Mouse (Mus musculus): ENCODE measurements around the gene Adamts17. TPM values are rescaled to one million over a fixed set of nuclear protein-coding genes. Genes with fewer than 3 reads are reported as not detected.

The Adamts17 gene
- polyA plus RNA-seq, 1 experiment, result 4.2 TPM

- Histone ChIP-seq H3K4me3 (ENCODE audit: insufficient read depth, low read length) (no peak overlapping the region), H3K4me1 (ENCODE audit: control insufficient read depth, insufficient read depth, low read length) (no peaks in the 10 kb centered on the region), H3K27ac (ENCODE audit: insufficient read depth, low read length) (no peak overlapping the region)
- TF ChIP-seq CTCF (IDR thresholded peaks at IDR 0.05; ENCODE audit: extremely low read depth, insufficient read depth, low read length), result no peak
- no peak for TF ChIP-seq POLR2A (IDR thresholded peaks at IDR 0.05; ENCODE audit: extremely low read depth, insufficient read depth, low read length)
These were observed 131.4 kb downstream of the Adamts17 start for GRCm38 (mm10) chr7:66970974-66971373.

DNA sequence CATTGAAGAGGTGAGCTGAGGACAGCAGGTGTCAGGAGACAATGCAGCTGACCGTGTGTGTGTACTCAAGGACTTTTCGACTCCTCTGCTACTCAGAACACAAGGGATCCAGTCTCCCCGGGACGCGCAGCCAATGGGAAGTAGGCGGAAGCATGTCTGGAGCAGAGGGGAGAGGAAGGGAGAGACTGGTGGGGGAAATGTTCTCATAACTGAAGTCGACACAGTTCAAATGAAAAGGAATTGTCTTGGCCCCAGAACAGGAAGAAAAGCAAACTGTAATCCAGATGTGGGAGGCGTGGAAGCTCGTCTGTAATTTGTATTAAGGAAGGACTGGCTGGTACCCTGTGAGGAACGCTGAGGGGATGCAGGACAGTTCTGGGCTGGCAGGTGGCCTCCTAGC, 135.3 kb downstream of the Adamts17 start:
- H3K27ac ChIP-seq (ENCODE audit: insufficient read depth, low read length), result no peak overlapping the region
- no peak for TF ChIP-seq POLR2A (IDR thresholded peaks at IDR 0.05; ENCODE audit: extremely low read depth, insufficient read depth, low read length)
- no peak for TF ChIP-seq CTCF (IDR thresholded peaks at IDR 0.05; ENCODE audit: extremely low read depth, insufficient read depth, low read length)
- no peak overlapping the region for H3K4me3 ChIP-seq (ENCODE audit: insufficient read depth, low read length)
- H3K4me1 ChIP-seq (ENCODE audit: control insufficient read depth, insufficient read depth, low read length), result no peaks in the 10 kb centered on the region

- TF ChIP-seq CTCF (IDR thresholded peaks at IDR 0.05; ENCODE audit: extremely low read depth, insufficient read depth, low read length) (no peak), POLR2A (IDR thresholded peaks at IDR 0.05; ENCODE audit: extremely low read depth, insufficient read depth, low read length) (no peak)
- Histone ChIP-seq H3K4me3 (ENCODE audit: insufficient read depth, low read length) (no peak overlapping the region), H3K27ac (ENCODE audit: insufficient read depth, low read length) (no peak overlapping the region), H3K4me1 (ENCODE audit: control insufficient read depth, insufficient read depth, low read length) (no peaks in the 10 kb centered on the region)
These were observed 136.8 kb downstream of the Adamts17 start for GRCm38 (mm10) chr7:66976371-66976770.

DNA sequence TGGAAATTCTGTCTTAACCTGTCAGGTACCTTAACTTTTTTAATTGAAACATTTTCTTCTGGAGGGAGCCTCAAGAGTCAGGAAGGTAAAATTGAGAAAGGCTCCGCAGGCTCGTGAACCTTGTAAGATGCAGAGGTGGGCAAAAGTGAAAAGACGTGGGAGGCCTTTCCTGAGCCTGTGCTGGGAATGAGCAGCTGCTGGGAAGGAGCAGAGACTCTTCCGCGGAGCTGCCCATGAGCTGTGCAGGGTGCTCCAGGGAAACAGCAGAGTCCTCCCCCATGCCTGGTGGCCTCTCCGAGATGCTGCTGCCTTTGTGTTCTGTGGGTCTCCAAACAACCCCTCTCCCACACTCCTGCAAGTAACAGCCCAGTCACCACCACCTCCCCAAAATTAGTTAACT, 142.1 kb downstream of the Adamts17 start:
- Histone ChIP-seq H3K4me3 (ENCODE audit: insufficient read depth, low read length) (no peak overlapping the region), H3K4me1 (ENCODE audit: control insufficient read depth, insufficient read depth, low read length) (no peaks in the 10 kb centered on the region), H3K27ac (ENCODE audit: insufficient read depth, low read length) (no peak overlapping the region)
- TF ChIP-seq CTCF (IDR thresholded peaks at IDR 0.05; ENCODE audit: extremely low read depth, insufficient read depth, low read length) (no peak), POLR2A (IDR thresholded peaks at IDR 0.05; ENCODE audit: extremely low read depth, insufficient read depth, low read length) (no peak)

GRCm38 (mm10) chr7:66982084-66982483, 142.5 kb downstream of the Adamts17 start:
- Histone ChIP-seq H3K4me3 (ENCODE audit: insufficient read depth, low read length) (no peak overlapping the region), H3K4me1 (ENCODE audit: control insufficient read depth, insufficient read depth, low read length) (no peaks in the 10 kb centered on the region), H3K27ac (ENCODE audit: insufficient read depth, low read length) (no peak overlapping the region)
- TF ChIP-seq CTCF (IDR thresholded peaks at IDR 0.05; ENCODE audit: extremely low read depth, insufficient read depth, low read length), result no peak
- TF ChIP-seq POLR2A (IDR thresholded peaks at IDR 0.05; ENCODE audit: extremely low read depth, insufficient read depth, low read length), result no peak

- TF ChIP-seq POLR2A (IDR thresholded peaks at IDR 0.05; ENCODE audit: extremely low read depth, insufficient read depth, low read length) (no peak), CTCF (IDR thresholded peaks at IDR 0.05; ENCODE audit: extremely low read depth, insufficient read depth, low read length) (no peak)
- Histone ChIP-seq H3K4me3 (ENCODE audit: insufficient read depth, low read length) (no peak overlapping the region), H3K27ac (ENCODE audit: insufficient read depth, low read length) (no peak overlapping the region), H3K4me1 (ENCODE audit: control insufficient read depth, insufficient read depth, low read length) (peaks cover 4% of the 10 kb centered on the region)
These were observed 148.1 kb downstream of the Adamts17 start for GRCm38 (mm10) chr7:66987671-66988070.

GRCm38 (mm10) chr7:66988441-66988840, 148.9 kb downstream of the Adamts17 start:
- Histone ChIP-seq H3K4me1 (ENCODE audit: control insufficient read depth, insufficient read depth, low read length) (peaks cover 4% of the 10 kb centered on the region), H3K4me3 (ENCODE audit: insufficient read depth, low read length) (no peak overlapping the region), H3K27ac (ENCODE audit: insufficient read depth, low read length) (no peak overlapping the region)
- TF ChIP-seq POLR2A (IDR thresholded peaks at IDR 0.05; ENCODE audit: extremely low read depth, insufficient read depth, low read length) (no peak), CTCF (IDR thresholded peaks at IDR 0.05; ENCODE audit: extremely low read depth, insufficient read depth, low read length) (no peak)

- H3K4me3 ChIP-seq (ENCODE audit: insufficient read depth, low read length), result no peak overlapping the region
- no peak for TF ChIP-seq POLR2A (IDR thresholded peaks at IDR 0.05; ENCODE audit: extremely low read depth, insufficient read depth, low read length)
- TF ChIP-seq CTCF (IDR thresholded peaks at IDR 0.05; ENCODE audit: extremely low read depth, insufficient read depth, low read length), result no peak
- peaks cover 4% of the 10 kb centered on the region for H3K4me1 ChIP-seq (ENCODE audit: control insufficient read depth, insufficient read depth, low read length)
- H3K27ac ChIP-seq (ENCODE audit: insufficient read depth, low read length), result peak overlapping the region; percentile 15; the same call in 1 of the 2 replicates
These were observed 150.0 kb downstream of the Adamts17 start for GRCm38 (mm10) chr7:66989357-66990045.

GRCm38 (mm10) chr7:66998821-66999220, 159.3 kb downstream of the Adamts17 start:
- H3K27ac ChIP-seq (ENCODE audit: insufficient read depth, low read length), result no peak overlapping the region

GRCm38 (mm10) chr7:67003648-67004047, 164.1 kb downstream of the Adamts17 start:
- TF ChIP-seq POLR2A (IDR thresholded peaks at IDR 0.05; ENCODE audit: extremely low read depth, insufficient read depth, low read length) (no peak), CTCF (IDR thresholded peaks at IDR 0.05; ENCODE audit: extremely low read depth, insufficient read depth, low read length) (no peak)
- Histone ChIP-seq H3K27ac (ENCODE audit: insufficient read depth, low read length) (no peak overlapping the region), H3K4me1 (ENCODE audit: control insufficient read depth, insufficient read depth, low read length) (no peaks in the 10 kb centered on the region), H3K4me3 (ENCODE audit: insufficient read depth, low read length) (no peak overlapping the region)

More at GRCm38 (mm10) chr7:66998821-66999220, 159.3 kb downstream of the Adamts17 start:
- Histone ChIP-seq H3K4me1 (ENCODE audit: control insufficient read depth, insufficient read depth, low read length) (no peaks in the 10 kb centered on the region), H3K4me3 (ENCODE audit: insufficient read depth, low read length) (no peak overlapping the region)
- TF ChIP-seq POLR2A (IDR thresholded peaks at IDR 0.05; ENCODE audit: extremely low read depth, insufficient read depth, low read length) (no peak), CTCF (IDR thresholded peaks at IDR 0.05; ENCODE audit: extremely low read depth, insufficient read depth, low read length) (no peak)
